Mouse (Mus musculus): ENCODE measurements around the gene Snap47. TPM values are rescaled to one million over a fixed set of nuclear protein-coding genes. Genes with fewer than 3 reads are reported as not detected.

The Snap47 gene
- polyA plus RNA-seq, 1 experiment from 2014 or later, result 117 TPM

- ATAC-seq (replicated peaks; ENCODE audit: insufficient number of reproducible peaks, low FRiP score, low TSS enrichment), result no peak
- H3K9ac ChIP-seq (ENCODE audit: low read depth, low read length), result no peak overlapping the region
- H3K27ac ChIP-seq (ENCODE audit: low read depth, low read length), result no peak overlapping the region
These were observed 56.5 kb downstream of the Snap47 start for GRCm38 (mm10) chr11:59394451-59394850.

DNA sequence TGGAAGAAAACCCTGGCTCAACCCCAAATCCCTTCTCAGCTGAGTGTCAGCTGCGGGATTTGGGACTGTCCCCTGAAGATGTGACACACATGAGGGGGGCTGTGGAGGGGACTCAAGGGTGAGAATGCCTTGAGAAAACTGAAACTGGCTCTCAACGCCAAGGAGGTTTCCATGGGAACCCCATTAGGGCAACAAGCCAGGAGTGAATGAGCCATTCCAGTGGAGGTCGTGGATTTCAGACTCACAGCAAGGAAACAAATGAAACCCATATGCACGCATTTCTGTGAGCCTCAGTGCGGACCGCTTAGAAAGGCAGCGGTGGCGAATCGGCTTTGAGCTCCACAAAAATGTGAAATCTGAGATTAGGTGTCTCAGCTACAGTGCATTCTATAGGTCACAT lies 57.4 kb downstream of the Snap47 start:
- H3K4me2 ChIP-seq, result no peak overlapping the region
- no peak overlapping the region for H3K4me3 ChIP-seq (ENCODE audit: low read depth, low read length)
- no peaks in the 10 kb centered on the region for H3K27me3 ChIP-seq (ENCODE audit: control insufficient read depth, insufficient read depth, low read length)
- no peak overlapping the region for H3K9ac ChIP-seq (ENCODE audit: low read depth, low read length)
- H3K4me1 ChIP-seq (ENCODE audit: control insufficient read depth, insufficient read depth, low read length), result peaks cover 18% of the 10 kb centered on the region
- no peak overlapping the region for H3K27ac ChIP-seq (ENCODE audit: low read depth, low read length)
- 54% methylated on average over 9 of the region's 9 CpGs for WGBS (ENCODE audit: insufficient replicate concordance)
- ATAC-seq (replicated peaks; ENCODE audit: insufficient number of reproducible peaks, low FRiP score, low TSS enrichment), result no peak
- no peaks in the 10 kb centered on the region for H3K36me3 ChIP-seq (ENCODE audit: control insufficient read depth, insufficient read depth, low read length)
- H3K9me3 ChIP-seq (replicated peaks; ENCODE audit: control insufficient read depth, low read length), result no peaks in the 10 kb centered on the region

More at GRCm38 (mm10) chr11:59394451-59394850, 56.5 kb downstream of the Snap47 start:
- Histone ChIP-seq H3K9me3 (replicated peaks; ENCODE audit: control insufficient read depth, low read length) (no peaks in the 10 kb centered on the region), H3K27me3 (ENCODE audit: control insufficient read depth, insufficient read depth, low read length) (no peaks in the 10 kb centered on the region), H3K4me1 (ENCODE audit: control insufficient read depth, insufficient read depth, low read length) (peaks cover 18% of the 10 kb centered on the region), H3K4me3 (ENCODE audit: low read depth, low read length) (no peak overlapping the region), H3K36me3 (ENCODE audit: control insufficient read depth, insufficient read depth, low read length) (no peaks in the 10 kb centered on the region), H3K4me2 (no peak overlapping the region)
- WGBS (ENCODE audit: insufficient replicate concordance), result 80% methylated on average over 5 of the region's 5 CpGs

- Histone ChIP-seq H3K27ac (ENCODE audit: low read depth, low read length) (no peak overlapping the region), H3K4me3 (ENCODE audit: low read depth, low read length) (no peak overlapping the region), H3K9ac (ENCODE audit: low read depth, low read length) (no peak overlapping the region), H3K4me1 (ENCODE audit: control insufficient read depth, insufficient read depth, low read length) (peaks cover 5% of the 10 kb centered on the region), H3K9me3 (replicated peaks; ENCODE audit: control insufficient read depth, low read length) (no peaks in the 10 kb centered on the region), H3K4me2 (no peak overlapping the region), H3K27me3 (ENCODE audit: control insufficient read depth, insufficient read depth, low read length) (no peaks in the 10 kb centered on the region), H3K36me3 (ENCODE audit: control insufficient read depth, insufficient read depth, low read length) (no peaks in the 10 kb centered on the region)
- ATAC-seq (replicated peaks; ENCODE audit: insufficient number of reproducible peaks, low FRiP score, low TSS enrichment), result no peak
- 60% methylated on average over 6 of the region's 6 CpGs for WGBS (ENCODE audit: insufficient replicate concordance)
These were observed 58.7 kb downstream of the Snap47 start for GRCm38 (mm10) chr11:59392300-59392699.

- 66% methylated on average over 9 of the region's 9 CpGs for WGBS (ENCODE audit: insufficient replicate concordance)
- H3K9ac ChIP-seq (ENCODE audit: low read depth, low read length), result no peak overlapping the region
- H3K27me3 ChIP-seq (ENCODE audit: control insufficient read depth, insufficient read depth, low read length), result no peaks in the 10 kb centered on the region
- no peak overlapping the region for H3K4me3 ChIP-seq (ENCODE audit: low read depth, low read length)
- H3K36me3 ChIP-seq (ENCODE audit: control insufficient read depth, insufficient read depth, low read length), result no peaks in the 10 kb centered on the region
- no peaks in the 10 kb centered on the region for H3K9me3 ChIP-seq (replicated peaks; ENCODE audit: control insufficient read depth, low read length)
- peaks cover 4% of the 10 kb centered on the region for H3K4me1 ChIP-seq (ENCODE audit: control insufficient read depth, insufficient read depth, low read length)
- ATAC-seq (replicated peaks; ENCODE audit: insufficient number of reproducible peaks, low FRiP score, low TSS enrichment), result no peak
- no peak overlapping the region for H3K27ac ChIP-seq (ENCODE audit: low read depth, low read length)
- H3K4me2 ChIP-seq, result no peak overlapping the region
These were observed 60.5 kb downstream of the Snap47 start for GRCm38 (mm10) chr11:59390470-59390869.

DNA sequence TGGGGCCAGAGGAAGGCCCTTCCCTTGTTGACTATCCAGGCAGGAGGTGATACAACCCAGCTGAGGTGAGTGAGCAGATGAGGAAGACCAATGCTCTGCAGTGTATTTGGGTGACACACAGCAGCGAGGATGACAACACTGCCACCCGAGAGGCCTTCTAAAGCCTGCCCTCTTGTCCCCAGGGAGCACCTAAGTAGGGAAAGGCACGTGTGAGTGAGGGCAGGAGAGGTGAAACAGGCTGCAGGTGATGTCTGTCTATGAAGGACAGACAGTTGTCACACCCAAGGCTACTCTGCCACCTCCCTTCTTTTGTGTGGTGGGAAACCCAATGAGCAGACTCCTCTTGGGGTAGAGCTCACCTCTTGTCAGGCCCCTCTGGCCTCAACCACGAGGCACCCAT lies 61.4 kb downstream of the Snap47 start:
- Histone ChIP-seq H3K4me2 (no peak overlapping the region), H3K4me1 (ENCODE audit: control insufficient read depth, insufficient read depth, low read length) (peaks cover 13% of the 10 kb centered on the region), H3K4me3 (ENCODE audit: low read depth, low read length) (no peak overlapping the region), H3K9ac (ENCODE audit: low read depth, low read length) (no peak overlapping the region), H3K9me3 (replicated peaks; ENCODE audit: control insufficient read depth, low read length) (no peaks in the 10 kb centered on the region), H3K27me3 (ENCODE audit: control insufficient read depth, insufficient read depth, low read length) (no peaks in the 10 kb centered on the region), H3K36me3 (ENCODE audit: control insufficient read depth, insufficient read depth, low read length) (no peaks in the 10 kb centered on the region), H3K27ac (ENCODE audit: low read depth, low read length) (no peak overlapping the region)
- WGBS (ENCODE audit: insufficient replicate concordance), result 70% methylated on average over 4 of the region's 4 CpGs
- no peak for ATAC-seq (replicated peaks; ENCODE audit: insufficient number of reproducible peaks, low FRiP score, low TSS enrichment)

DNA sequence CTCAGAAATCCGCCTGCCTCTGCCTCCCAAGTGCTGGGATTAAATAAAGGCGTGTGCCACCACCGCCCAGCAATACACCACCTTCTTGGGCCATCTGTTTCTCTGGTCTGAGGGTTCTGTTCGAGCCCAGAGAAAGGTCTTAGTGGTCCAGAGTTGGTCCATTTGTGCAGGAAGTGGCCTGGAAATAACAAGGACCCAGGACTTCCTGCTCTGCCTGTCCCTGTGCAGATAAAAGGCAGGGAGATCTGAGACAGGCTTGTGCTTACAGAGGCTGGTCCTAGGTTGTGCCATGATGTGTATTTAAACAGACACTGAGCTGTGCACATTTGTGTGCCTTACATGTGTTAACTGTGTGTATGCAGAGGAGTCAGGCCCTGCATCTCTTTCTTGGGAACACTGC lies 62.2 kb downstream of the Snap47 start:
- no peak overlapping the region for H3K9ac ChIP-seq (ENCODE audit: low read depth, low read length)
- ATAC-seq (replicated peaks; ENCODE audit: insufficient number of reproducible peaks, low FRiP score, low TSS enrichment), result no peak
- H3K9me3 ChIP-seq (replicated peaks; ENCODE audit: control insufficient read depth, low read length), result no peaks in the 10 kb centered on the region
- H3K4me1 ChIP-seq (ENCODE audit: control insufficient read depth, insufficient read depth, low read length), result peaks cover 21% of the 10 kb centered on the region
- no peak overlapping the region for H3K4me3 ChIP-seq (ENCODE audit: low read depth, low read length)
- H3K36me3 ChIP-seq (ENCODE audit: control insufficient read depth, insufficient read depth, low read length), result no peaks in the 10 kb centered on the region
- H3K4me2 ChIP-seq, result no peak overlapping the region
- no peak overlapping the region for H3K27ac ChIP-seq (ENCODE audit: low read depth, low read length)
- WGBS (ENCODE audit: insufficient replicate concordance), result 83% methylated on average over 4 of the region's 4 CpGs
- H3K27me3 ChIP-seq (ENCODE audit: control insufficient read depth, insufficient read depth, low read length), result no peaks in the 10 kb centered on the region

GRCm38 (mm10) chr11:59387471-59387870 lies 63.5 kb downstream of the Snap47 start:
- 58% methylated on average over 4 of the region's 4 CpGs for WGBS (ENCODE audit: insufficient replicate concordance)
- ATAC-seq (replicated peaks; ENCODE audit: insufficient number of reproducible peaks, low FRiP score, low TSS enrichment), result no peak
- Histone ChIP-seq H3K4me2 (no peak overlapping the region), H3K4me1 (ENCODE audit: control insufficient read depth, insufficient read depth, low read length) (peaks cover 23% of the 10 kb centered on the region), H3K9ac (ENCODE audit: low read depth, low read length) (no peak overlapping the region), H3K27ac (ENCODE audit: low read depth, low read length) (no peak overlapping the region), H3K4me3 (ENCODE audit: low read depth, low read length) (no peak overlapping the region), H3K27me3 (ENCODE audit: control insufficient read depth, insufficient read depth, low read length) (no peaks in the 10 kb centered on the region), H3K9me3 (replicated peaks; ENCODE audit: control insufficient read depth, low read length) (no peaks in the 10 kb centered on the region), H3K36me3 (ENCODE audit: control insufficient read depth, insufficient read depth, low read length) (no peaks in the 10 kb centered on the region)

- no peak overlapping the region for H3K4me3 ChIP-seq (ENCODE audit: low read depth, low read length)
- peak; percentile 64 for ATAC-seq (replicated peaks; ENCODE audit: insufficient number of reproducible peaks, low FRiP score, low TSS enrichment)
- 9% methylated on average over 8 of the region's 8 CpGs for WGBS (ENCODE audit: insufficient replicate concordance)
- peaks cover 23% of the 10 kb centered on the region for H3K4me1 ChIP-seq (ENCODE audit: control insufficient read depth, insufficient read depth, low read length)
- peak overlapping the region; percentile 16; the same call in 1 of the 2 replicates for H3K4me2 ChIP-seq
- H3K27ac ChIP-seq (ENCODE audit: low read depth, low read length), result peak overlapping the region; percentile 74
- H3K36me3 ChIP-seq (ENCODE audit: control insufficient read depth, insufficient read depth, low read length), result no peaks in the 10 kb centered on the region
- H3K9ac ChIP-seq (ENCODE audit: low read depth, low read length), result 0 out of 2 replicates have a peak overlapping the region, but pooled peaks have one; percentile 28
- no peaks in the 10 kb centered on the region for H3K9me3 ChIP-seq (replicated peaks; ENCODE audit: control insufficient read depth, low read length)
- no peaks in the 10 kb centered on the region for H3K27me3 ChIP-seq (ENCODE audit: control insufficient read depth, insufficient read depth, low read length)
These were observed 65.9 kb downstream of the Snap47 start for GRCm38 (mm10) chr11:59385123-59385522.

DNA sequence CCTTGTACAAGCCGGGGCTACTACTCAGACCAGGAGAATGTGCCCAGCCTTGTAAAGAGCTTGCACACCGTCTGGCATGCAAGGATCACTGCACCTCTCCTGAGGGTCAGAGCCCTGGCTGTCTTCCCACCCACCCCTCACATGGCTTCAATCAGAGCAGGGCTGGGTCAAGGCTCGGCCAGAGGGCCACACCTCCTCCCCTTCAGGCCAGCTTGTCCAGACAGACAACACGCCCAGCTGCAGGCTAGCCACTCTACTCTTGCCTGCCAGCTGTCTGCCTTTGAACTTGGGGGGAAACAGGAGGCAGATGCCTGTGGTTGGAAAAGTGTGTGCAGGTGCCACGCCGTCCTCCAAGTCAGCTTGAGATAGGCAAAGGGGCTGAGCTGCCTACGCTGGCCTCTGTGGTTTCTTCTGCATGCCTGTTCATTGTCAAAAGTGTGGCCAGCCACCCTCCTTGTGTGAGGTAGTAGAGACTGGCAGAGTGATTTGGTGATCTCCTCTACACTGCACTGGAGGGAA lies 66.5 kb downstream of the Snap47 start:
- WGBS (ENCODE audit: insufficient replicate concordance), result 17% methylated on average over 7 of the region's 7 CpGs
- peak; percentile 64 for ATAC-seq (replicated peaks; ENCODE audit: insufficient number of reproducible peaks, low FRiP score, low TSS enrichment)
- Histone ChIP-seq H3K4me3 (ENCODE audit: low read depth, low read length) (no peak overlapping the region), H3K36me3 (ENCODE audit: control insufficient read depth, insufficient read depth, low read length) (no peaks in the 10 kb centered on the region), H3K27me3 (ENCODE audit: control insufficient read depth, insufficient read depth, low read length) (no peaks in the 10 kb centered on the region), H3K9me3 (replicated peaks; ENCODE audit: control insufficient read depth, low read length) (no peaks in the 10 kb centered on the region), H3K9ac (ENCODE audit: low read depth, low read length) (0 out of 2 replicates have a peak overlapping the region, but pooled peaks have one; percentile 16), H3K27ac (ENCODE audit: low read depth, low read length) (peak overlapping the region; percentile 74), H3K4me1 (ENCODE audit: control insufficient read depth, insufficient read depth, low read length) (peaks cover 23% of the 10 kb centered on the region), H3K4me2 (peak overlapping the region; percentile 16)
